Mouse (Mus musculus) midbrain, embryonic 16.5 days (tissue): Measurements from ENCODE around the gene Tsks. TPM values are rescaled to one million over a fixed set of nuclear protein-coding genes. Genes with fewer than 3 reads are reported as not detected.

Source experiments
- ATAC-seq: fragments of 200-750 bp; cut with Nextera tagmentation; 2 replicates; pipeline ENCODE4 v1.8.0; 2017; ENCODE audit warnings: moderate TSS enrichment
- H3K27ac ChIP-seq: fragments of 300-500 bp; sonication (generic); 2 replicates; pipeline ENCODE4 v1.5.1; 2014; ENCODE audit warnings: mild to moderate bottlenecking, low read length, mixed read lengths
- H3K27me3 ChIP-seq: fragments of 300-500 bp; sonication (generic); 2 replicates; pipeline ENCODE4 v1.6.1; 2014; ENCODE audit warnings: low read depth, low read length, mixed read lengths; ENCODE audit not compliant: control insufficient read depth, insufficient read depth
- H3K36me3 ChIP-seq: fragments of 300-500 bp; sonication (generic); 2 replicates; pipeline ENCODE4 v1.6.1; 2014; ENCODE audit warnings: mild to moderate bottlenecking, low read length, moderate library complexity, mixed read lengths; ENCODE audit not compliant: control insufficient read depth, insufficient read depth
- H3K4me1 ChIP-seq: fragments of 300-500 bp; sonication (generic); 2 replicates; pipeline ENCODE4 v1.6.1; 2014; ENCODE audit warnings: mild to moderate bottlenecking, low read length, mixed read lengths; ENCODE audit not compliant: control insufficient read depth, insufficient read depth
- H3K4me2 ChIP-seq: fragments of 300-500 bp; sonication (generic); 2 replicates; pipeline ENCODE4 v1.6.1; 2014; ENCODE audit warnings: mild to moderate bottlenecking, low read length, mixed read lengths
- H3K4me3 ChIP-seq: fragments of 300-500 bp; sonication (generic); 2 replicates; pipeline ENCODE4 v1.5.1; 2014; ENCODE audit warnings: low read depth, mild to moderate bottlenecking, low read length, moderate library complexity, mixed read lengths
- H3K9ac ChIP-seq: fragments of 300-500 bp; sonication (generic); 2 replicates; pipeline ENCODE4 v1.6.1; 2014; ENCODE audit warnings: low read depth, low read length, mixed read lengths
- H3K9me3 ChIP-seq: fragments of 300-500 bp; sonication (generic); replicated peaks from 2 replicates; pipeline ENCODE4 v1.6.1; 2014; ENCODE audit warnings: mild to moderate bottlenecking, low read length, mixed read lengths; ENCODE audit not compliant: control insufficient read depth, poor library complexity, severe bottlenecking
- WGBS: fragments of 180-500 bp; shearing (Covaris S2); extraction: QIAGEN DNeasy Blood & Tissue Kit; methylation state at CpG from one replicate; pipeline ENCODE4 v1.1.7; 2014; 5-methylcytosine and 5-hydroxymethylcytosine counted together
- polyA plus RNA-seq: library from polyadenylated mRNA; unstranded; fragments of >200 nt; fragmentation: Nextera tagmentation; extraction: Ambion mirVana; gene quantifications from 2 replicates; pipeline ENCODE4 v1.2.1, GENCODE M21; 2015

The Tsks gene
- polyA plus RNA-seq, 1 experiment from 2014 or later, result 0.10 TPM

GRCm38 (mm10) chr7:44981539-44981938 is 38.5 kb downstream of the Tsks start:
- no peak overlapping the region for H3K27ac ChIP-seq
- H3K9ac ChIP-seq, result no peak overlapping the region
- no peak for ATAC-seq
- no peaks in the 10 kb centered on the region for H3K9me3 ChIP-seq
- 95% methylated on average over 8 of the region's 8 CpGs for WGBS
- no peak overlapping the region for H3K4me2 ChIP-seq
- H3K27me3 ChIP-seq, result no peaks in the 10 kb centered on the region
- no peak overlapping the region for H3K4me3 ChIP-seq
- peaks cover 42% of the 10 kb centered on the region for H3K36me3 ChIP-seq
- peaks cover 20% of the 10 kb centered on the region for H3K4me1 ChIP-seq

- no peaks in the 10 kb centered on the region for H3K9me3 ChIP-seq
- no peak overlapping the region for H3K4me3 ChIP-seq
- H3K4me2 ChIP-seq, result no peak overlapping the region
- ATAC-seq, result no peak
- H3K36me3 ChIP-seq, result peaks cover 29% of the 10 kb centered on the region
- no peaks in the 10 kb centered on the region for H3K27me3 ChIP-seq
- WGBS, result 29% methylated on average over 6 of the region's 6 CpGs
- no peak overlapping the region for H3K9ac ChIP-seq
- H3K4me1 ChIP-seq, result peaks cover 26% of the 10 kb centered on the region
- H3K27ac ChIP-seq, result no peak overlapping the region
Observed at GRCm38 (mm10) chr7:44983085-44983484, 40.1 kb downstream of the Tsks start.

- WGBS, result 54% methylated on average over 7 of the region's 7 CpGs
- Histone ChIP-seq H3K4me2 (peak overlapping the region; percentile 75), H3K4me3 (peak overlapping the region; percentile 76), H3K9me3 (no peaks in the 10 kb centered on the region), H3K9ac (0 out of 2 replicates have a peak overlapping the region, but pooled peaks have one; percentile 32), H3K4me1 (peaks cover 33% of the 10 kb centered on the region), H3K36me3 (peaks cover 20% of the 10 kb centered on the region), H3K27ac (peak overlapping the region; percentile 19; the same call in 1 of the 2 replicates), H3K27me3 (no peaks in the 10 kb centered on the region)
- ATAC-seq, result no peak
Observed at GRCm38 (mm10) chr7:44983944-44984832, 41.2 kb downstream of the Tsks start.

DNA sequence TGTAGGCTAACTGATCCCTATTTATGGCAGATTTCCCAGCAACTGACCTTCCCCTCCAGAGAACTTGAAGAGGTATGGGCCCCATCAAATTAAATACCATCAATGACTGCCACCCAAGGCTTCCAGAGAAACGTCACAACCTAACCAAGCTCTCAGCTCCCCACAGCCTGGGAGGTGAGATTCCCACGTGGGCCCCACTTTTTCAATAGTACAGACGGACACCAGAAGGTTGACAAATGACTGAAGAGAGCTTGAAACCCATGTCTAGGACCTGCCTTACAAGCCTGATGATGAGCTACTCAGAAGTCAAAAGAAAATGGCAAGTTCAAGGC is 41.8 kb downstream of the Tsks start:
- Histone ChIP-seq H3K27ac (peak overlapping the region; percentile 19; the same call in 1 of the 2 replicates), H3K9me3 (no peaks in the 10 kb centered on the region), H3K4me2 (peak overlapping the region; percentile 75), H3K36me3 (peaks cover 18% of the 10 kb centered on the region), H3K4me1 (peaks cover 34% of the 10 kb centered on the region), H3K9ac (0 out of 2 replicates have a peak overlapping the region, but pooled peaks have one; percentile 32), H3K4me3 (peak overlapping the region; percentile 76), H3K27me3 (no peaks in the 10 kb centered on the region)
- WGBS, result 42% methylated on average over 3 of the region's 3 CpGs
- no peak for ATAC-seq

GRCm38 (mm10) chr7:44985595-44986191 is 42.7 kb downstream of the Tsks start:
- Histone ChIP-seq H3K4me1 (peaks cover 34% of the 10 kb centered on the region), H3K9me3 (no peaks in the 10 kb centered on the region), H3K27ac (peak overlapping the region; percentile 94), H3K36me3 (peaks cover 13% of the 10 kb centered on the region), H3K4me3 (peak overlapping the region; percentile 76), H3K9ac (peak overlapping the region; percentile 88), H3K4me2 (peak overlapping the region; percentile 75), H3K27me3 (no peaks in the 10 kb centered on the region)
- peak; percentile 1 for ATAC-seq
- WGBS, result under 1% methylated on average over 42 of the region's 45 CpGs

- Histone ChIP-seq H3K4me1 (peaks cover 34% of the 10 kb centered on the region), H3K36me3 (peaks cover 6% of the 10 kb centered on the region), H3K27ac (peak within 1 kb of the TSS; percentile 94), H3K4me3 (peak within 1 kb of the TSS; percentile 76), H3K27me3 (no peaks in the 10 kb centered on the region), H3K9me3 (no peaks in the 10 kb centered on the region), H3K4me2 (peak within 1 kb of the TSS; percentile 75), H3K9ac (peak within 1 kb of the TSS; percentile 88)
- ATAC-seq, result peak; percentile 97
- 0% methylated on average over 38 of the region's 42 CpGs for WGBS
Observed at GRCm38 (mm10) chr7:44986192-44986878, 43.3 kb downstream of the Tsks start, which contains the start of gene Prmt1. Gene Prmt1 (minus strand): TSS chr7:44986568.

DNA sequence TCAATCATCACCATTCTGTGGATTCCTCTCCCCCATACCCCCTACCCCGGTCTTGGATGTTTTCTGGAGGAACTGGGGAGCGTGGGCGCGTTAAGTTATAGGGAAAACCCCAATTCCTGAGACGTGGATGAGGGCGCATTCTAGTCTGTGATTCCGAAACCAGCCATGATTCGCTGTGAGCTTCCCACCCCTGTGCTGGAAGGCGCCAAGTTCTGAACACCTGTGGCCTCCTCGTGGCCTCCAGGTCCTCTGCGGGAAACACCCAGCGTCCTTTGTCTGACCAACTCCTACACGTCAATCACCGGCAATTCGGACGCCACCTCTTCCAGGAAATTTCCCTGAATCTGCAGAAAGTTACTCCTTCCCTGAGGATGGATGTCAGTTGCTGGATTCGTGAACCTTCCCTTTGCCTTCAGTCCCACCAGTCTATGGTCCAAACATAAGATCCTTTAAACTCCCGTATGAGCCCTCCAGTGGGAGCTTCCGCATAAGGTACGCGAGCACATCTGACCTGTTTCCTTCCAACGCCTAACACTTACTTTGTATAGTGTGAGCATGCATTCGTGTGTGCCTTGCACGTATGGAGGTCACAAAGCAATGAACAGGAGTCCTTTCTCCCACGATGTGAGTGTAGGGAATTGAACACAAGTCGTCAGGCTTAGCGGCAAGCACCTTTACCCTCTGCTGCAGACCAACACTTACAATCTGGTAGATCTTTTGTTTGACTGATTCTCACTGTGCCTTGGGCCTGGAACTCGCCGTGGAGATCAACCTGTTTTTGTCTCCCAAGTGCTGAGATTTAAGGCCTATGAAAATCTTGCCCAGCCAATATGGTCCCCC is 44.1 kb downstream of the Tsks start:
- H3K4me3 ChIP-seq, result peak overlapping the region; percentile 63
- H3K27ac ChIP-seq, result peak overlapping the region; percentile 91
- H3K4me2 ChIP-seq, result peak overlapping the region; percentile 74
- no peaks in the 10 kb centered on the region for H3K36me3 ChIP-seq
- peak overlapping the region; percentile 78 for H3K9ac ChIP-seq
- H3K4me1 ChIP-seq, result peaks cover 34% of the 10 kb centered on the region
- H3K9me3 ChIP-seq, result no peaks in the 10 kb centered on the region
- WGBS, result 1% methylated on average over 29 of the region's 29 CpGs
- no peaks in the 10 kb centered on the region for H3K27me3 ChIP-seq
- peak; percentile 29 for ATAC-seq

GRCm38 (mm10) chr7:44996672-44997071 is 53.7 kb downstream of the Tsks start:
- Histone ChIP-seq H3K4me1 (peaks cover 19% of the 10 kb centered on the region), H3K27ac (no peak overlapping the region), H3K36me3 (peaks cover 9% of the 10 kb centered on the region), H3K9ac (0 out of 2 replicates have a peak overlapping the region, but pooled peaks have one; percentile 23), H3K27me3 (no peaks in the 10 kb centered on the region), H3K4me2 (peak overlapping the region; percentile 90), H3K9me3 (no peaks in the 10 kb centered on the region), H3K4me3 (peak overlapping the region; percentile 64)
- ATAC-seq, result no peak
- WGBS, result 13% methylated on average over 10 of the region's 10 CpGs
